Mouse (Mus musculus) cortical plate, adult 2 months (tissue): ENCODE results near the gene Tyw5.

Source experiments
- CTCF ChIP-seq: fragments of 200-500 bp; IDR thresholded peaks from 2 replicates; pipeline ENCODE4 v1.5.1; 2011; ENCODE audit warnings: mild to moderate bottlenecking, control low read depth, low read length; ENCODE audit not compliant: insufficient read depth; ENCODE audit errors: extremely low read depth
- POLR2A ChIP-seq: fragments of 200-500 bp; IDR thresholded peaks from 2 replicates; pipeline ENCODE4 v1.6.1; 2011; ENCODE audit warnings: mild to moderate bottlenecking, low read length, control low read depth; ENCODE audit not compliant: insufficient read depth; ENCODE audit errors: extremely low read depth

- no peak for TF ChIP-seq CTCF
- TF ChIP-seq POLR2A = no peak
Observed at GRCm38 (mm10) chr1:57386519-57386918, 20.4 kb downstream of the Tyw5 start.
